ENCODE assay signal across 8 mouse cellular contexts in genomic region chr12:111406622-111407021, GRCm38 (mm10). TPM values are rescaled to one million over a fixed set of nuclear protein-coding genes. Genes with fewer than 3 reads are reported as not detected.
DNase-seq lines count a peak whose midpoint lies in the region; ATAC-seq and TF ChIP-seq lines count a peak whose summit lies in the region.

Gene Lbhd2, plus strand, starts transcription at chr12:111406809.

- H3K9ac ChIP-seq in embryonic facial prominence, embryonic 14.5 days (ENCODE audit: low read depth, low read length) = peak within 1 kb of the TSS; percentile 62
- no peak within 1 kb of the TSS for H3K9ac ChIP-seq in hindbrain, embryonic 15.5 days
- H3K9ac ChIP-seq in midbrain, embryonic 15.5 days = no peak within 1 kb of the TSS

- peaks cover 23% of the 10 kb centered on the region for H3K27me3 ChIP-seq in embryonic facial prominence, embryonic 14.5 days (replicated peaks; ENCODE audit: control insufficient read depth, insufficient read depth, low read length)
- peaks cover 15% of the 10 kb centered on the region for H3K27me3 ChIP-seq in hindbrain, embryonic 15.5 days
- H3K27me3 ChIP-seq in midbrain, embryonic 15.5 days (replicated peaks) = peaks cover 17% of the 10 kb centered on the region
- H3K27me3 ChIP-seq in cerebellum, adult 2 months (ENCODE audit: control insufficient read depth, insufficient read depth, low read length) = no peaks in the 10 kb centered on the region

- ATAC-seq in embryonic facial prominence, embryonic 14.5 days (ENCODE audit: low read depth) = no peak
- no peak for ATAC-seq in hindbrain, embryonic 15.5 days (ENCODE audit: low FRiP score, low read depth)
- no peak for ATAC-seq in midbrain, embryonic 15.5 days (replicated peaks)

- TF ChIP-seq POLR2A in cerebellum, adult 2 months (IDR thresholded peaks at IDR 0.05; ENCODE audit: borderline replicate concordance, insufficient read depth, low read length) = no peak

- intact Hi-C loops in left cerebral cortex, adult 2 months (cut with DNase I) = no loop called here

- no peaks in the 10 kb centered on the region for H3K36me3 ChIP-seq in embryonic facial prominence, embryonic 14.5 days (ENCODE audit: control insufficient read depth, insufficient read depth, low read length)
- no peaks in the 10 kb centered on the region for H3K36me3 ChIP-seq in hindbrain, embryonic 15.5 days
- no peaks in the 10 kb centered on the region for H3K36me3 ChIP-seq in midbrain, embryonic 15.5 days (replicated peaks)

- H3K4me2 ChIP-seq in embryonic facial prominence, embryonic 14.5 days (ENCODE audit: low read depth, low read length) = peak within 1 kb of the TSS; percentile 54
- H3K4me2 ChIP-seq in hindbrain, embryonic 15.5 days = peak within 1 kb of the TSS; percentile 44
- peak within 1 kb of the TSS; percentile 32 for H3K4me2 ChIP-seq in midbrain, embryonic 15.5 days

- no peak for TF ChIP-seq CTCF in left cerebral cortex, adult 2 months (IDR thresholded peaks at IDR 0.05)
- TF ChIP-seq CTCF in cerebellum, adult 2 months (IDR thresholded peaks at IDR 0.05; ENCODE audit: borderline replicate concordance, insufficient read depth, low read depth, low read length) = no peak

- H3K27ac ChIP-seq in left cerebral cortex, adult 2 months = no peak within 1 kb of the TSS
- H3K27ac ChIP-seq in embryonic facial prominence, embryonic 14.5 days (replicated peaks; ENCODE audit: low read depth, low read length) = no peak within 1 kb of the TSS
- no peak within 1 kb of the TSS for H3K27ac ChIP-seq in hindbrain, embryonic 15.5 days (replicated peaks)
- H3K27ac ChIP-seq in midbrain, embryonic 15.5 days = no peak within 1 kb of the TSS
- no peak within 1 kb of the TSS for H3K27ac ChIP-seq in cerebellum, adult 2 months (ENCODE audit: insufficient read depth, low read length)

- peak within 1 kb of the TSS; percentile 23; the same call in 1 of the 2 replicates for H3K4me3 ChIP-seq in left cerebral cortex, adult 2 months
- peak within 1 kb of the TSS; percentile 26 for H3K4me3 ChIP-seq in embryonic facial prominence, embryonic 14.5 days (ENCODE audit: low read depth, low read length)
- peak within 1 kb of the TSS; percentile 19 for H3K4me3 ChIP-seq in hindbrain, embryonic 15.5 days
- H3K4me3 ChIP-seq in midbrain, embryonic 15.5 days = no peak within 1 kb of the TSS
- no peak within 1 kb of the TSS for H3K4me3 ChIP-seq in cerebellum, adult 2 months (replicated peaks; ENCODE audit: insufficient read depth, low read depth, low read length)

- DNase-seq in left cerebral cortex, adult 2 months (ENCODE audit: extremely low spot score in 1 of 2, low spot score in 2 of 2) = no peak
- no peak for DNase-seq in left cerebral cortex, adult 11 months (ENCODE audit: low spot score)
- no peak for DNase-seq in embryonic facial prominence, embryonic 14.5 days (ENCODE audit: low spot score)
- DNase-seq in cerebellum, adult 2 months = no peak
- DNase-seq in spleen, postnatal 10 days (ENCODE audit: low spot score in 2 of 2) = no peak
- no peak for DNase-seq in layer of hippocampus, adult 8-10 months (ENCODE audit: low spot score in 2 of 2)

- peaks cover 7% of the 10 kb centered on the region for H3K4me1 ChIP-seq in embryonic facial prominence, embryonic 14.5 days (ENCODE audit: control insufficient read depth, insufficient read depth, low read length)
- H3K4me1 ChIP-seq in hindbrain, embryonic 15.5 days (replicated peaks) = peaks cover 23% of the 10 kb centered on the region
- H3K4me1 ChIP-seq in midbrain, embryonic 15.5 days = peaks cover 17% of the 10 kb centered on the region; the same call in 1 of the 2 replicates
- H3K4me1 ChIP-seq in cerebellum, adult 2 months (ENCODE audit: control insufficient read depth, insufficient read depth, low read length) = peaks cover 13% of the 10 kb centered on the region

- H3K9me3 ChIP-seq in embryonic facial prominence, embryonic 14.5 days (ENCODE audit: control insufficient read depth, low read length) = no peaks in the 10 kb centered on the region
- H3K9me3 ChIP-seq in hindbrain, embryonic 15.5 days = no peaks in the 10 kb centered on the region
- no peaks in the 10 kb centered on the region for H3K9me3 ChIP-seq in midbrain, embryonic 15.5 days

- 1% methylated on average over 20 of the region's 24 CpGs for WGBS in embryonic facial prominence, embryonic 14.5 days
- 2% methylated on average over 23 of the region's 24 CpGs for WGBS in hindbrain, embryonic 15.5 days
- WGBS in midbrain, embryonic 15.5 days = 2% methylated on average over 24 of the region's 24 CpGs
- 5% methylated on average over 24 of the region's 24 CpGs for WGBS in cerebellum, adult 2 months

RNA-seq across cellular contexts. Expression of gene Lbhd2, which starts in this region (rescaled TPM):
- 1 to 10 TPM; 1.3 to 2.8 TPM for total RNA-seq in left cerebral cortex, adult 2 months (2021)
- 5.5 and 5.8 TPM in 2 replicates for polyA plus RNA-seq in embryonic facial prominence, embryonic 14.5 days (2014; fragmentation: Nextera tagmentation; extraction: Ambion mirVana)
- polyA plus RNA-seq in hindbrain, embryonic 15.5 days (2015; fragmentation: Nextera tagmentation; extraction: Ambion mirVana) = 1.6 and 1.9 TPM in 2 replicates
- polyA plus RNA-seq in midbrain, embryonic 15.5 days (2015; fragmentation: Nextera tagmentation; extraction: Ambion mirVana) = 3.2 and 3.5 TPM in 2 replicates
- polyA plus RNA-seq in cerebellum, adult 2 months (2012; rRNA removed) = 1.5 and 2.5 TPM in 2 replicates
- total RNA-seq in layer of hippocampus, adult 8-10 months (2022) = 1 to 10 TPM in 2 of 4 experiments, under 1 TPM in 1, not detected in 1; 0.61 to 2.3 (median 1.3) TPM

Comparison
In these comparisons a context has a peak if more than half of its experiments do, and no peak if none do; other contexts are left out.
1. H3K4me3 ChIP-seq: peak in left cerebral cortex, adult 2 months (single experiment), embryonic facial prominence, embryonic 14.5 days (single experiment) and hindbrain, embryonic 15.5 days (single experiment); none in midbrain, embryonic 15.5 days (single experiment) and cerebellum, adult 2 months (single experiment).
2. Peak in every context shown above with its lines, with median percentiles within 50 percentile points of each other: H3K4me2 ChIP-seq.